Mouse (Mus musculus) monocyte, adult 5-6 weeks (primary cell): ENCODE measurements around the gene Fcrla. TPM values are rescaled to one million over a fixed set of nuclear protein-coding genes. Genes with fewer than 3 reads are reported as not detected.
"Not testable (repeated sequence)": the region's sequence is repeated elsewhere in the genome, so short reads cannot be mapped to it uniquely, and the experiment has no call there.

Experiments
- ATAC-seq: fragments of 153-309, 156-312 bp; replicated peaks from 2 replicates; pipeline ENCODE4 v1.8.0; 2017; ENCODE audit warnings: mild to moderate bottlenecking; ENCODE audit not compliant: low TSS enrichment, insufficient number of reproducible peaks, severe bottlenecking, poor library complexity, low FRiP score
- total RNA-seq: library from RNA; stranded (forward); fragments of 200-1000, 200-491, 200-594 nt; gene quantifications from 3 replicates; pipeline ENCODE4 v1.2.3, GENCODE M21; 2017

The Fcrla gene
- 25.8 to 50.1 TPM (median 35.3 TPM) in 3 replicates for total RNA-seq

- ATAC-seq = no peak
These were observed at the start of gene Fcrla for GRCm38 (mm10) chr1:170927378-170927777. Gene Fcrla, minus strand, starts transcription at chr1:170927583.

GRCm38 (mm10) chr1:170976447-170976846 is 49.1 kb upstream of the Fcrla start, which contains the start of gene Fcgr2b:
Gene Fcgr2b, minus strand, starts transcription at chr1:170976547.
- no peak for ATAC-seq

- peak; percentile 77 for ATAC-seq
These were observed 48.4 kb upstream of the Fcrla start for GRCm38 (mm10) chr1:170975751-170976161.

GRCm38 (mm10) chr1:170975350-170975749 is 48.0 kb upstream of the Fcrla start:
- not testable (repeated sequence) for ATAC-seq

- ATAC-seq = no peak
These were observed 47.4 kb upstream of the Fcrla start for GRCm38 (mm10) chr1:170974736-170975135.

- no peak for ATAC-seq
These were observed 46.8 kb upstream of the Fcrla start for GRCm38 (mm10) chr1:170974171-170974570.

- ATAC-seq = peak; percentile 65
These were observed 45.6 kb upstream of the Fcrla start for GRCm38 (mm10) chr1:170972936-170973335.

- no peak for ATAC-seq
These were observed 45.1 kb upstream of the Fcrla start for GRCm38 (mm10) chr1:170972494-170972893.

- no peak for ATAC-seq
These were observed 41.2 kb upstream of the Fcrla start for GRCm38 (mm10) chr1:170968576-170968975.

- peak; percentile 70 for ATAC-seq
These were observed 40.2 kb upstream of the Fcrla start for GRCm38 (mm10) chr1:170967581-170967980.

GRCm38 (mm10) chr1:170963087-170963486 is 35.7 kb upstream of the Fcrla start:
- no peak for ATAC-seq

GRCm38 (mm10) chr1:170962301-170962700 is 34.9 kb upstream of the Fcrla start:
- no peak for ATAC-seq

- no peak for ATAC-seq
These were observed 33.7 kb upstream of the Fcrla start for GRCm38 (mm10) chr1:170961101-170961500.

- 0 out of 2 replicates have a peak, but pooled peaks have one; percentile 9 for ATAC-seq
These were observed 32.4 kb upstream of the Fcrla start for GRCm38 (mm10) chr1:170959791-170960190.

- ATAC-seq = no peak
These were observed 30.8 kb upstream of the Fcrla start for GRCm38 (mm10) chr1:170958225-170958624.

- peak; percentile 98 for ATAC-seq
These were observed 25.8 kb upstream of the Fcrla start for GRCm38 (mm10) chr1:170953192-170953591.

GRCm38 (mm10) chr1:170950772-170951171 is 23.4 kb upstream of the Fcrla start:
- ATAC-seq = peak; percentile 43; the same call in 1 of the 2 replicates

GRCm38 (mm10) chr1:170944908-170945307 is 17.5 kb upstream of the Fcrla start:
- ATAC-seq = not testable (repeated sequence)

- not testable (repeated sequence) for ATAC-seq
These were observed 16.8 kb upstream of the Fcrla start for GRCm38 (mm10) chr1:170944151-170944550.

- ATAC-seq = peak; percentile 83
These were observed 11.9 kb upstream of the Fcrla start for GRCm38 (mm10) chr1:170939255-170939654.

GRCm38 (mm10) chr1:170934383-170934782 is 7.0 kb upstream of the Fcrla start:
- ATAC-seq = peak; percentile 89
